Mouse (Mus musculus) liver, embryonic 14.5 days (tissue): ENCODE results near the gene Rbfox1.

Experiments
- CTCF ChIP-seq: IDR thresholded peaks from 2 replicates; pipeline ENCODE4 v1.5.1; 2016; ENCODE audit warnings: antibody characterized with exemption, low read depth, control low read depth
- EP300 ChIP-seq: IDR thresholded peaks from 2 replicates; pipeline ENCODE4 v1.6.1; 2016; ENCODE audit warnings: antibody characterized with exemption, low read depth

DNA sequence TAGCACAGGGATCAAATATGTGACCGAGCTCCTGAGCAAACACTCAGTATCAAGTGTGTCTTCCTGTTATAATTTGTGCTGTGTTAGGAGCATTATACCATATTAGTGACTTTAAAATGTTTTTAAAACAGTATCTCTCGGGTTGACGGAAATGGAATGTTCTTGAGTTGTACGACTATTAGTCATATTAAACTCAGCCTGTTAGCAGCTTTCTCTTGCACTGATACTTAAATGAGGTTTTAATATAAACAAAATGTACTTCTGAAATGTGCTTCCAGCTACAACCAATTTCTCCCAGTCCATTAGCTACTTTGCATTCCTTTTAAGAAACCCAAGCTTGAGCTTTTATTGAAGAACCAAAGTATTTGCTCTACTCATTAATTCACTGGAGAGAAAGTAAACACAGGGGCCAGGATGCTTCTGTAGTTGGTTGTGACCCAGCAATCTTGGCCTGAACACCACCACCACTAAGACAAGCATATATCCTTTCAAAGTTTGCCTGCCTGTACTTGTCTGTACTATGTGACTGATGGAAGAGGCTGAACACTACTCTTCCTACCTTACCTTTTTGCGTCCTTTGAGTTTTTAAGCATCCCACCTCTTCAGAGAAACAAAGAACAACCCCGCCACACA, 944.9 kb downstream of the Rbfox1 start:
- TF ChIP-seq EP300 (no peak), CTCF (no peak)
